Mouse (Mus musculus) cerebellum, adult 11 months (tissue): ENCODE measurements around the gene Wnt9a.
"Not testable (repeated sequence)": the region's sequence is repeated elsewhere in the genome, so short reads cannot be mapped to it uniquely, and the experiment has no call there.

ENCODE experiments used
- DNase-seq: peaks from one replicate; pipeline ENCODE4 v3.0.0; 2022

The Wnt9a gene

DNA sequence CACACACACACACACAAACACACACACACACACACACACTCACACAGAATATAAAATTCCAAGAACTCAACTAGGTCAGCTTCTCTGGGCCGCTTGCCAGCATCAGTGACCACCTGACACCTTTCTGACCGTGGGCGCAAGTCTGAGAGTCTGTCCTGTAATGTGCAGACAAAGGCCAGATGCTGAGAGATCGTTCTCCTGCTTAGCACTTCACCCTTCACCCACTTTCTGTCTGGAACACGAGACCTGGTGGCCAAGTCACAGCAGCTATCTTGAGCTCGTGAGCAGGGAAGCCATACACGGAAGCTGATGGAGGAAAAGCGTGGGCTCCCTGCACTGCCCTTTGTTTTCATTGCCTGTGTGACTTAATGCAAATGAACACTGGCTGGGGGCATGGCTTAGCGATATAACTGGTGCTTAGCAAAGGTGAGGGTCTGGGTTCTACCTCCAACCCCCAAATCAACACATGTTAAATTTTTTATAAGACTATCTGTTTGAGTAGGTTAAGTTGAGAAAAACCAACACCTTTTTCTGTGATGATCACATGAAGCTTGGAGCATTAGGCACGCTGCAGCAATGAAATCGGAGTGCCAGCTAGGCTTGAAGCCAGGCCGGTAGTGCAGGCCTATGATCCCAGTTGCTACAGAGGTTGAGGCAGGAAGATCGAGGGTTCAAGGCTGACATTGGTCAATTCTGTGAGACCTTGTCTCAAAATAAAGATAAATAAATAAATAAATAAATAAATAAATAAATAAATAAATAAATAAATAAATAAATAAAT is 31.4 kb downstream of the Wnt9a start:
- DNase-seq = no peak

DNA sequence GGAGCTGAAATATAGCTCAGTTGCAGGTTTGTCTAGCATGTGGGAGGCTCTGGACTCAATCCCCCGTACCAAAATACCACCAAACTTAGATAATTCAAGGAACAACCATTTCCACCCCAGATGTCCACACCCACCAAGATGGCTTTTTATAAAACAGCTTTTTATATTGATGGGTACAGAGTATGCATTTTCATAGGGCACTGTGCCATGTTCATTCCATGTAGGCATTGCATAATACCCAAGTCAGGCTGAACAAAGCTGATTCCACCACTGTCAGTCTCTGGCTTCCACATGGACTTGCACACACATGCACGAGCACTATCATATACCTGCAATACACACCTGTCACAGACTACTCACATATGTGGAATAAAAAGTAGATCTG is 32.0 kb downstream of the Wnt9a start:
- DNase-seq = no peak

DNA sequence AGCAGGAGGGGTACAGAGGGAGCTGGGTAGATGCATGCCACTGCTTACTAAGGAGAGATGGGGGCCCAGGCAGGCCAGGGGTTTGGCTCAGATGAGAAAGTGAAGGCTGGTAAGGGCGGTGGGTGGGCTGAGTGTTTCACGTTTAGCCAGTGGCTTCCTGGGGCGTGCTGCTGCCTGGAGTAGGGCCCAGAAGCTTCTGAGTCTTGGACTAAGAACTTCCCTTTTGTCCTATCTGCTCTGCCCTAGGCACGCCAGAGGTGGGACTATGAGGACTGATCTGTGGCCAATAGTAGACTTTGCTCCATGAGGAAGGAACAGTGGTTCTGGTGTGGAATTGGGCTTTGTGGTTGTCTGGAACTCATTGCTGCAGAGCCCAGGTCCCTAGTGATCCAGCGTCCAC is 36.2 kb downstream of the Wnt9a start:
- DNase-seq = no peak

DNA sequence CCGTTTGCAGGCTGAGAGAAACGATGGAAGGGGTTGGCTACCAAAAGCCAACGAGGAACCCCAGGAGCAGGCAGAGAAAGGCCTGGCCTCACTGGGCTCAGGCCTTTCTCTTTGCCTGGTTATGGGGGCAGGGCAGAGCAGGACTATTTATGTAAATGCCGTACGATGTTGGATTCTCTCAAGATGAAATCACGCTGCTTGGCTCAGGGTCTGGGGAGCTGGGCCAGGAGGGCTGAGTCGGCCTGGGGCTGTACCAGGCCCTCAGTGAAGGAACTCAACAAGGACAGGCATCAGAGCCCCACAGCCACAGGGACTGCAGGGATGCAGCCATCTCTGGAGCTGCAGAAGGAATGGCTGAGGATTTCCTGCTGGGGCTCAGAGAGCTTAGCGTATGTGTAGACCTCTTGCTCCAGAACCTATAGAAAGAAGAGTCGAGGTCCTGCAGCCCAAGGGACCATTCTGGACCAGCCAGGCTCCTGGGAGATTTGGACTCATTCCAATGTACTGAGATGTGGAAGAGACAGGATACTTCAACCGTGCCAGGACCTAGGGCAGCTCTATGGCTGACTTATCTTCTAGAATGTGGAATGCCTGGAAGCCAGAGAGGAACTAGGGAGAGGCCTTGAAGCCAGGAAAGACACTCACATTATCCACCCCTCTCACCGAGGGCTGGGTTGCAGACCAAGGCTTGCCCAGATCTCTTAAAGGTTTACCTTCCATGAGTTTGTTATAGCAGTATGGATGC is 39.6 kb downstream of the Wnt9a start:
- DNase-seq = no peak

DNA sequence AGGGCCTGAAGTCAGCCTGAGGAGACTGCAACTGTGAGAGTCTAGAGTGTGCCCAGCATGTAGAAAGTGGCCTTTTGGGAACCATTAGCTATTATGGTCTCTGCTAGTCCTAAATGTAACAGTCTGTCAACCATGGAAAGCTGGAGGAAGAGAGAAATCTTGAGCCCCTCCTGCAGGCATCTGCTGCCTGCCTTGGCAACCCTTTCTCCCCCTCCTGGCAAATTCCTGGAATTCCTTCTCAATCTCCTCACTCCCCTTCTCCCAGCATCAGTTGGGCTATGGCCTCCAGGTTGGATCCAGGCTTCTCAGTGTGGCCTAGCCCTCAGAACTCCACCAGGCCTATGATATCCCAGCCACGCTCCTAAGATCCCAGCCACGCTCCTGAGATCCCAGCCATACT is 43.6 kb downstream of the Wnt9a start:
- no peak for DNase-seq

DNA sequence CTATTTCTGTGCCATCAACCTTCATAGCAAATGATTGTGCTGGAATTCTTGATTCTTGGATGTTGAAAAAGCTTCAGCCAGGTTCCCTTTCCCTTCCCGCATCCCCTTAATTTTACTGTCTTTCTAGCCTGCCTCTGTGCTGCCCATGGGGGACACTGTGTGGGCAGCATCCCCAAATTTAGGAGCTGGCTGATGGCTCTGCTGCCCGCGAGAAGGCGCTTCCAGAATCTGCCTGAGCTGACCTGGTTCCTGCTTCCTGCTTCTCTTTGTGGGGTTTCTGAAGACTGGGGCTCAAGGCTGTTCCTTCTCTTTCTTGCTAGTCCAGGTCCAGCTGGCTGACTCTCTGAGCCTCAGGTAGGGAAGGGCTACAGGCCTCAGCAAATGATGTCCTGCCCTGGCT is 48.1 kb downstream of the Wnt9a start:
- DNase-seq = no peak

DNA sequence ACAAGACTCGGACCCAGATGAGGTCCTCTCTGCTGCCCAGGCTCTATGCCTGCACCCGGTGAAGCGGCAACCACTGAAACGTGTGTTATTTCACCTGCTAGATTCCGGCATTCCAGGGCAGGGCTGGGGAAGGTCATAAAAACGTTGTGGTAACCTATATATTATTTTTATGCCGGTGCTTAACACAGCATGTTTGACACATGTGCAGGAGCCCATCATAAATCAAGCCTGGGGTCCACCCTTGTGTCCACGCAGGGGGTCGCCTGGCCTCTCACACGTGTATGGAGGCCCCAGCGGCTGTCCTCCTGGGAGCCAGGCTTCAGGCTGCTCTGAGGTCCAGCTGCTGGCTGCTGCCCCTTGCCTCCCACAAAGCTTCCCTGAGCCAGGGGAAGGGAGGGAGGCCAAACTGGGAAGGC is 50.2 kb downstream of the Wnt9a start:
- no peak for DNase-seq

DNA sequence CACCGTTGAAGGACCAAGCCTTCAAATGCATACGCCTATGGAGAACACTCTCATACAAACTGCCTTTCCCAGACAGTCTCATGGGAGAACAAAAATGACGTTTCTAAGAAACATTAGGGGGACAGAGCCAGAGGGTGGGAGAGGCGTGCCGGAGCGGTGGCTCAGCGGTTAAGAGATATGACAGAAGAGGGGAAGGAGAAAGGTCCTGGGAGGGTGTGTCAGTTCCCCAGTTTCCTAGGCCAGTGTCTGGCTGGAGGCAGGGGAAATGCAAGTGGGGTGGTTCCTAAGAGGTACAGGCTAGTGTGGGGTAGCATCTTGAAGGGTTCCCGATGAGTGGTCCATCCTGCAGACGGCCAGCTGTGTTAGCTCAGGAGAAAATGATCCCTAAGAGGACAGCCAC is 54.6 kb downstream of the Wnt9a start:
- no peak for DNase-seq

DNA sequence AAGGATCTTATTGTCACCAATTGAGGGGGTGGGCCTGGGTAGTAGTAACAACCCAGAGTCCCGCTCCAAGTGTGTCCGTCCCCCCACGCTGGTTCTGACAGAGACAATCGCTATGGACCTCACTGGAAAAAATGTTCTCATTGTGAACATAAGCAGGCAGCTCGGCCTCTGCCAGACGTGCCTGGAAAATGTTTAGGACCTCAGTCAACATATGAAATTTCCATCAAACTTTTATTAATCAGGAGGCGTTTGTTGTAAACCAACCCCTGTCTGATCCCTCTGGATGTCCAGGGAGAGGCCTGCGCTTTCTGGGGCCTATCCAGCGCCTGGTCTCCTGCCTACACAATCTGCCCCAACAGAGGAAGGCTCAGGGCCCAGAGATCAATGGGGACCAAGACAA is 57.3 kb downstream of the Wnt9a start:
- no peak for DNase-seq

DNA sequence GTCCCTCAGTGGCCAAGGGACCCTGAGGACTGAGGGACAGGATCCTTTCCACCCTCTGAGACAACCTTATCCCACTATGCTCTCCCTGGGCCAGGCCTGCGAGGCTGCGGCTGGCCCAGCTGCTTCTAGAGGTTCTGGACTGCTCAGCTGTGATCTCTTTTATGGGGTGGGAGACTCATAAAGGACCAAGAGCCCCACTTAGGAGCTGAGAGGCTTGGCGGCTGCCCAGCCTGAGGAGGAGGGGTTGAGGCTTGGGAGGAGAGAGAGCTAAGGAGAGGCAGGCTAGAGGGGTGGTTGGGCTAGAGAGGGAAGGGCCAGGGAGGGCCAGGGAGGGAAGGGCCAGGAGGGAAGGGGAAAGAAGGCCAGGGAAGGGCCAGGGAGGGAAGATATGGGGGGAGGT is 57.7 kb downstream of the Wnt9a start:
- no peak for DNase-seq

DNA sequence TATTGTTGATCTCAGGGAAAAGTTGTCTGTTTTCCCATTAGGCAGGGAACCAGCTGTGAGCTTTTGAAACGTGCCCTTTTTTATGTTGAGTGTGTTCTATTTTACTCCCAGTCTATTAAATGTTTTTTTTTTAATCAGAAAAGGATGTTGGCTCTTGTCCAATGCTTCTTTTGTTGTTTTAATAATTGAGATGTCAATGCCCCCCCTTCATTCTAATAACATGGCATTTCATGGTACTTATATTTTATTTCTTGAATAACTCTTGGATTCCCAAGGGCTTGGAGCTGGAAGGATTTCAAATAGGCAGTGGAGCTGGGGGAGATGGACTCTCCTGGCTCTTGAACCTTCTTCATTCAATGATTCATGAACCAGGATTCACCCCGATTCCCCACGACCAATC is 59.3 kb downstream of the Wnt9a start:
- DNase-seq = no peak

DNA sequence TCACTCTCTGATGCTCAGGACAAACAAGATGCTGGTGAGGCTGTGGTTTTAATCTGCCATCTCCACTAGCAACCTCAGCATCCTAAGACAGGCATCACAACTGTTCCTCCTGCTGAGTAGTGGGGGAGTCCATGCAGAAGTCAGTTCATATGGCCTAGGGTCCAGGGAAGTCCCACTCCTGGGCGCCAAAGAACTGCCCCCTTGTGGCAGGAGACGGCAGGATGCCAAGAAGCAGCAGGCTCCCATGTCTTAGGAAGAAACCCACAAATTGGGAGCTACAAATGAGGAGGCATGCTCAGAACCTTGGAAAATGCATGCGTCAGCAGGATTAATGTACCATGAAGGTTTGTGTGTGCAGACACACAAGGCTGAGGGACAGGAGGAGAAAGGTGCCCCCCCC is 59.9 kb downstream of the Wnt9a start:
- DNase-seq = no peak

DNA sequence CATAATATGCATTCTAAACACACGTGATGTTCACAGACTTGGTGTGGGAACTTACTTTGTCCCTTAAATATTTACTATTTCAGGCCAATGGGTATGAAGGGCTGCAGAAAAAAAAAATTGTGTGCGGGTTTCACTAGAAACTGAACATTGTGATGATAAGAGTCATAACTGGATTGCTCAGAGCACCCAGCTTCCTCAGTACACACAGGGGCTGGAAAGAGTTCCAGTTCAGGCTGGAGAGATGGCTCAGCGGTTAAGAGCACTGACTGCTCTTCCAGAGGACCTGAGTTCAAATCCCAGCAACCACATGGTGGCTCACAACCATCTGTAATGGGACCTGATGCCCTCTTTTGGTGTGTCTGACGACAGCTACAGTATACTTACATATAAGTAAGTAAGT is 61.2 kb downstream of the Wnt9a start:
- DNase-seq = not testable (repeated sequence)

DNA sequence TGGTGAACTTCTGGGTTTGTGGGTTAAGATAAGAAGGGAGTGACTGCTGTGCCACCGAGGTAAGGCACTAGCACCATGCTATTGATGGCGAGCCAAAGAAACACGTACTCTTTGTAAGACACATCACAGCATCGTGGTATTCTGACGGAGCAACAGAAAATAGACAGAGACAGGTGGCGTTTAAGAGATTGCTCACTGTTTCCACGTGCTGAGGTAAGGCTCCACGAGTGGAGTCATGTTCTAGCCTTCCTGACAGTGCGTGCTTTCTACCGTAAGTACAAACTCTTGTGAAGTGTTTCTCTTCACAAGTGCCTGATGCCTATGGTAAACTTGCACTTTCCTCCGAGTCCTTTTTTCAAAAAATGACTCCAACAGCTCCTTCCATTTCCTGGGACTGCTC is 63.1 kb downstream of the Wnt9a start:
- no peak for DNase-seq

DNA sequence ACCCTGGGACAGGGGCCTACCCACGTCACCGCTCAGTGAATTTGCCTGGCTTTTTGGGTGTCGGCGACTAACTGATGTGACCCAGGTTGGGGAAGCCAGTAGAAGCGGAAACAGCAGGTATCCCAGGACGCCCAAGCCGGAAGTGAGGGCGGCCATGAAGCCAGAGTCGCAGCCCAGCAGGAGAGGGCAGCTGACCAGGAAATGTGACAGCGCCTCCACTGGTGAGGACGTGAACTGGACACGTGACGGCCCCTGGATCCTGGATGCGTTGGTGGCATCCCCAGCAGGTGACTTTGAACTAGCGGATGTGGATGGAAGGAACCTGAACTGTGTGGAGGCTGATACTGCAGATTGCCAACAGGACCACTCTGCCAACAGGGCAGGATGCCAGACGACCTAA is 68.7 kb downstream of the Wnt9a start, which contains the start of gene Prss38:
Gene Prss38, minus strand, starts transcription at position 183 of the 400 bp plus-strand sequence.
- DNase-seq = no peak

DNA sequence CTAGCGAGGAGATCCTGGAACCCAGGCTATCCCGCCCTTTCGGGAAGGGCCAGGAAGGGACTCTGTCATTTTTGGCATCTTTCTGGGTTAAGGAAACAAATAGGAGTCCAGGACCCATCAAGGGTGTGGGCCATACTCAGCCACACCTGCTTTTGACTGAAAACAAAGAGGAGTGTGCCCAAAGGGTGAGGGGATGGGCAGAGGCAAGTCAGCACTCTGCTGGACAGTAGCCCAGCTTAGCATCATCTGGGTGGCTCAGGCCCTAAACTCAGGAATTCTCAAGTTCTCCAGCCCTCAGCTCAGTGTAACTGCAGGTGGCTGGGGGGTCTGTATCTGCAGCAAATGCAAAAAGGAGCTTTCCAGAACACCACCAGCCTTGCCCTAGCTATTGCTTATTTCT is 71.3 kb downstream of the Wnt9a start:
- no peak for DNase-seq

DNA sequence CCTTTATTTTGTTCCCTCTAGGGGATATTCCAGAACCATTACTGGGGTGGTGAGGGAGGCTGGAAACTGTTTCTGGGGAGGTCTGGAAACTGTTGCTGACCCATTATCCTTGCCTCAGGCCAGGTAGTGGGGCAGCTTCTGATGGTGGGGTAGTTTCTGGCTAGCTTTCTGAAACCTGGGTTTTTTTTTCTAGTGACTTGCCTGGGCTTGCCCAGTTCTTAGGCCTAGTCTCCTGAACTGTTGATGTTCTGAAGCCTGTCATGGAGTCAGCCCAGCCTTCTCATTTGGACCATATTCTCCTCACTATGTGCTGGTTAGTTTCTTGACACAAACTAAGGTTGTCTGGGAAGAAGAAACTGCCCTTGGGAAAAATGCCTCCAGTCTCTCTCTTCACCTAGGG is 72.8 kb downstream of the Wnt9a start:
- DNase-seq = no peak
